Mouse (Mus musculus) testis, adult 2 months (tissue): ENCODE data around the gene Gpx4.
"Not testable (repeated sequence)": the region's sequence is repeated elsewhere in the genome, so short reads cannot be mapped to it uniquely, and the experiment has no call there.

Experiments
- CTCF ChIP-seq: fragments of 200-500 bp; IDR thresholded peaks from 2 replicates; pipeline ENCODE4 v1.5.1; 2012; ENCODE audit warnings: low read depth, mild to moderate bottlenecking, inconsistent platforms, low read length, moderate library complexity; ENCODE audit not compliant: control insufficient read depth, insufficient read depth, insufficient replicate concordance
- POLR2A ChIP-seq: fragments of 200-500 bp; IDR thresholded peaks from 2 replicates; pipeline ENCODE4 v1.6.1; 2012; ENCODE audit warnings: low read depth, mild to moderate bottlenecking, inconsistent platforms, low read length, moderate library complexity; ENCODE audit not compliant: control insufficient read depth

- TF ChIP-seq CTCF, POLR2A: not testable (repeated sequence)
Observed at GRCm38 (mm10) chr10:80041409-80042060, 5.4 kb upstream of the Gpx4 start.
